Mouse (Mus musculus): ENCODE results near the gene Dctn1.

The Dctn1 gene

GRCm38 (mm10) chr6:83169872-83170271 lies 4.2 kb downstream of the Dctn1 start:
- peak; percentile 87 for DNase-seq (ENCODE audit: low read depth, low spot score)

- DNase-seq (ENCODE audit: low read depth, low spot score) = no peak
These were observed 5.3 kb downstream of the Dctn1 start for GRCm38 (mm10) chr6:83171063-83171462.

DNA sequence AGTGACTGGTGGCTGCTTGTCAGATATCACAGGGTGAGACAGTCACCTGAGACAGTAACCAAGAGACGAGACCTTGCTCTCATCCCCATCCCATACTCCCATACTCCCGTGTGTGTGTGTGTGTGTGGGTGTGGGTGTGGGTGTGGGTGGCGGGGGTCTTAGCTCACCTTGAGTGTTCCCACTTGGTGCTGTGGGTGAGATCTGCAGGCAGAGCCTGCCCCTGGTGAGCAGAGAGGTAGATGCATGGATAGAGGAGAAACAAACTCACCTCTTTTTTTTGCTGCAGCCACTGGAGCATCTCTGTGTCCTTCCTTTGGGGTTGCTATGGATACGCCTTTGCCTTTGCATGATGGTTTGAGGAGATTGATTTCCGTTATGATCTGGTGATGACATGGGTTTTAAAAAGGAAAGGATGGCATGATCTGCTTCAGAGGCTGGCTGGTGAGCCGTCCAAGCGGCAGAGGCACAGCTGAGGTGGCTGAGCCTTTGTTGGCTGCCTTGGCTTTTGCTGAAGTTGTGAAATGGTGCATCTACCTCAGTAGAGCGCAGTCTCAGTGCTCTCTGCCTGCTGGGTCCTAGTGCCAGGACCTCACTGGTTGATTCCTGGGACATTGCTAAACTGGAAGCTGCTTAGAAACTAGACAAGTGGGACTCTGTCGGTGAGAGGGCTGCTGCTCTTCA lies 6.7 kb downstream of the Dctn1 start:
- no peak for DNase-seq (ENCODE audit: low read depth, low spot score)

DNA sequence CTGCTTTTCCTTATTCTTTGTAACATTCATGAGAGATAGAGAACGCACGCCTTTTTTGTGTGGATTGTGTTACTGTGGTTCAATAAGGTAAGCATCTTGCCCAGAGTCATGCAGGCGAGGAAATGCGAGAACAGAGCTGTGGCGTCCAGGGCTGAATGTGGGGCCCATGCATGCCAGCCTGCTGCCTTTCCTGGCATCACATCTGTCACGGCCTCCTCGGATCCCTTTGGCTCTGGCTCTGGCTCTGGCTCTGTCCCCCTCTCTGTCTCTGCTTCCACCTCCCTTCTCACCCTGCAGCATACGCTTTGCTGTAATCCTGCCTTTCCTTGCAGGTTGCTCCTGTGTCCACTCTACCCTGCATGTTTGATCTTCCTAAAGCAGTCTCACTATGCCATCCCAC lies 10.3 kb downstream of the Dctn1 start:
- DNase-seq (ENCODE audit: low read depth, low spot score) = no peak

DNA sequence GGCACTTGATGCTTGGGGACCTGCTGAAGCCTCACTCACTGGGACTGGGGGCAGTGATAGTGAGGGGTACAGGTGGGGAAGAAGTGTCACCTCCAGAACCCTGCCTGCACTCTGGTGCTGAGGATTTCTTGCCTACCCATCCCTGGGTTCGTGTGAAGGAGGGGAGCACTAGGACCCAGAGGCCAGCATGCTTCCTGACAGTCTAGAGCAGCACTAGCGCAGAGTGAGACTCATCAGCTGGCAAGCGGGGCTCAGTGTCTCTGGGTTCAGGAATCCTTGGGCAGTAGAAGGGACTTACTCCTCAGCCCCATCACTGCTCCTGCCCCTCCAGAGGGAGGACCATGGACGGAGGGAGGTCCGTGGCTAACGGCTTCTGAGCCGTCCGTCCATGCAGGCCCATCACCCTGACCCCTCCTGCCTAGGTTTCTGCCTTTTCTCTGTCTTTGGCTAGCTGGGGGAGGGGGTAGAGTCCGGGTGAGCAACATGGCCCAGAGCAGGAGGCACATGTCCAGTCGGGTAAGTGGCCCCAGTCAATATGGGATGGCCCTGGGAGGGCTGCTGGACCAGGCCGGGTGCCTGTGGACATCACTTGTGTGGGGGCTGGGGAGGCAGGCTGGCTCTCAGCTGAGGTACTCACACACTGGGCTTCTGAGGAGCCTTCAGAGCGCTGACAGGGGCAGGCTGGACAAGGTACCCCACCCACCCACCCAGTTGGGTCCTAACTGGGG lies 13.8 kb downstream of the Dctn1 start:
- DNase-seq (ENCODE audit: low read depth, low spot score) = no peak

DNA sequence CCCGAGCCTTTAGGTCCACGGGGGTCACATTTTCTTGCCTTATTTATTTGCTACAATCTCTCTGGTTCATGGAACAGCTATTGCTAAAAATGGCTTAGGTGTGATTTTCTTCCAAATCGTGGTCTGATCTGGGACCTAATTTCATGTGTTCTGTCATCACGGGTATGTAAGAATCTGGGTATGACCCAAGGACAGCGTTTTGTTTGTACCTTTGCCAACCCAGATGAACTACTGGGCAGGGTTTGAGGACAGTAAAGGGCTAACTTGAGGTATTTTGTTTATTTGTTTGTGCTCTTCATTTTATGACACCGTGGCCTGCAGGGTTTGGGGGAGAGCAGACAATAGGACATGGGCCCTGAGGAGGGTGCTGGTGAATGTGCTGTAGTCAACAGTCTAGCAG lies 14.9 kb downstream of the Dctn1 start:
- DNase-seq (ENCODE audit: low read depth, low spot score) = no peak

GRCm38 (mm10) chr6:83184858-83185435 lies 19.2 kb downstream of the Dctn1 start:
- peak; percentile 44 for DNase-seq (ENCODE audit: low read depth, low spot score)

GRCm38 (mm10) chr6:83185895-83186861 lies 20.5 kb downstream of the Dctn1 start:
- DNase-seq (ENCODE audit: low read depth, low spot score) = no peak

DNA sequence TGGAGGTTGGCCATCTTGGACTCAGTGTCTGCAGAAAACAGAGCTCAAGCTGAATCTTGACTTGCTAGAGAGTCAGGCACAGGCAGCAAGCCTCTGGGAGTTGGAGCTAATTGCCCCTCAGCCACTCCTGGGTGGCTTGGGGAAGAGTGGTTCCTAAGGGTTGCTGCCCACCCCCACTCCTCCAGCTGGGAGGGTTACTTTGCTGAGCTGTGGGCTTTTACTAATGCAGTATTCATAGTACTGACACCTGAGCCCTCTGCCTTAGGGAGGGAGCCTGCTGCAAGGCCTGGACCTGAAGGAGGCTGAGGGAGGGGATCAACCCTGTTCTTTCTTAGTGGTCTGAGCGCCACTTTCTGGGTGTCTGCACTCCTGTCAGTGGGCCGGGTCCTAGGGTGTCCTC lies 21.2 kb downstream of the Dctn1 start:
- no peak for DNase-seq (ENCODE audit: low read depth, low spot score)

- DNase-seq (ENCODE audit: low read depth, low spot score) = no peak
These were observed 27.9 kb downstream of the Dctn1 start for GRCm38 (mm10) chr6:83193571-83193970.

GRCm38 (mm10) chr6:83197345-83198004 lies 31.8 kb downstream of the Dctn1 start:
- DNase-seq (ENCODE audit: low read depth, low spot score) = no peak

DNA sequence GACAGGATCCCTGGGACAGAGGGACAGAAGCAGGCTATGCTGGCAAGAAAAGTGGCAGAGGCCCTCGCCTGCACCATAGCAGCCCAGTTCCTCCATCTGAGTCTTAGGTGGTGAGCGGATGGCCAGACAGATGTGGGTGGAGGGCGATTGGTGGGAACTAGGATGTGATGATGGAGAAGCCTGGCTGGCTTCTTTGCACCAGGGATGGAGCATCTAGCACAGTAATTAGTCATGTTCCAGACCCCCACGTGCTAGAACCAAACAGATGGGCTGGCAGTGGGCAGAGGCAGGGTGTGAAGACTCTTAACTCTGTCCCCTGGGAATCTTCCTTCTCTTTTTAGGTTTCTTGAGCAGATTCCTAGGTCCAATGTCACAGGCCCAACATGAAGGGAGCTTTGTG lies 37.6 kb downstream of the Dctn1 start:
- no peak for DNase-seq (ENCODE audit: low read depth, low spot score)

GRCm38 (mm10) chr6:83205851-83206250 lies 40.1 kb downstream of the Dctn1 start:
- no peak for DNase-seq (ENCODE audit: low read depth, low spot score)

DNA sequence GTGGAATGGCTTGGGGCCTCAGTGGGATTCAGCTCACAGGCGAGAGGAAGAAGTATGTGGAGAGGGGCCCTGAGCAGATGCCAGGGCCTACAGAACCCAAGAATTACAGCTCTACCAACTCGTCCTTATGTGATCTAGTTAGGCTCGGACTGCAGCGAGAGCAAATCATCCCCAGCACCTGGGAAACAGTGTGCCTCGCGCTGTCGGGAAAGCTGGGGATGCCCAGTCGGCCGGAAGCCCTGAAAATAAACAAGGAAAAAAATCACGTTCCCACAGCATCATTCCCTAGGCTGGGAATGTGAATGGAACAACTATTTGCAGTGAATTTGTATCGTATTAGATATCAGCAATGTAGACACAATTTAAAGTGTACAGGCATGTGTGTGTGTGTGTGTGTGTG lies 40.6 kb downstream of the Dctn1 start:
- DNase-seq (ENCODE audit: low read depth, low spot score) = no peak

DNA sequence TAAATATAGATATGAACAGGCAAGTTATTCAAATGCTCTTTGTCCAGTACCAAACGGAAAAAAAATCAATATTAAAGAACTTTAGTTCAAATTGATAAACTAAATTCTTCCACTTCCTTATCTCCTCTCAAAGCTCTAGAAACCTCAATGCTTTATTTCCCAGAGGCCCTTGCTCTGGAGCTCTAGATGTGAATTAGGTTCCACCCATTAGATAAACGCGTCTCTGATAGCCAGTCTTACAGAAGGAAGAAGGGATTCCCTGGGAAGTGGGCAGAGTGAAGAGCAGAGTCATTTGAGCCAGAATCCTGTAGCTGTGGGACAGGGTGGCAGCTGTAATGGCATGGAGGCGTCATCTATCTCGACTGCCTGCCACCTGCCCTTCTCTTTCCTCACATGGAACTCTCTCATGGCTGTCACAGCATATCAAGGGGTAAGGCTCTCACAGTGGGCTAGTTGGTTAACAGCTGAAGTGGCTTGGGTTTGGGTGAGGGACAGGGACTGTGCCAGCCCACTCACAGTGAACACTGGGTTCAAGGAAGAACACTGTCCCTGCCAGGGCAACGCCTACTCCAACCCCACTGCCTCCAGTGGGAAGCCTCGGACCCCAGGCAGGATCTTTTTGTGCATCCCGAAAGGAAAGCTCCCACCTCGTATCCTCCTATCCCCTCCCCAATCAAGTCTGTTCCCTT lies 41.8 kb downstream of the Dctn1 start:
- DNase-seq (ENCODE audit: low read depth, low spot score) = no peak

DNA sequence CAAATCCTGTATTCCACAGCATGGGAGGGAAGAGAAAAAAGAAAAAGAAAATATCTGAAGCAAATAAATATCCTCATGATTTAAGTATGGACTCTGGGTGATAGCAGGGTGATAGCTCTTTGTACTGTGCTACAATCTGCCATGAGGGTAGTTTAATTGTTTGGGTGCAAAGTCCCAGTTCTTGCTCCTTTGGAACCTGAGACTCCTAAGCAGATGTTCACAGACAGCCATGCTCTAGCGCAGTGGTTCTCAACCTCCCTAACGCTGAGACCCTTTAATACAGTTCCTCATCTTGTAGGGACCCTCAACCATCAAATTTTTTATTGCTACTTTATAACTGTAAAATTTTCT lies 42.3 kb downstream of the Dctn1 start:
- no peak for DNase-seq (ENCODE audit: low read depth, low spot score)

- DNase-seq (ENCODE audit: low read depth, low spot score) = no peak
These were observed 44.8 kb downstream of the Dctn1 start for GRCm38 (mm10) chr6:83210495-83210894.

DNA sequence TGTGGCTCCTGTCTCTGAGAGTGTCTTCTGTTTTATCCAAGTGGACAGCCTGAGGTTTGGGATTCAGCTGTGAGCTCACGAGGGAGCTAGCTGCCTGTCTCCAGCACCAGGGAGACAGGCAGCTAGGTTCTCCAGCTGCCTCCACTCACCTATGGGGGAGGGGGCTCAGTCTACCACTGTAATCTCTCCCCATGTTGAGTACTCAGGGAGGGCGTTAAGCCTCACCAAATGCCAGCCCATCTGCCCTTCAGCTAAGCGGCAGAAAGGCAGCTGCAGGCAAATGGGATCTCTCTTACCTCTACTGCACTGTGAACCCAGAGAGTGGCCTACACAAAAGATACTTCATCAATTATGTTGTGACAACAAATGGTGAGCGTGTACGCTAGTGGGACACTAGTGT lies 45.8 kb downstream of the Dctn1 start:
- DNase-seq (ENCODE audit: low read depth, low spot score) = no peak

DNA sequence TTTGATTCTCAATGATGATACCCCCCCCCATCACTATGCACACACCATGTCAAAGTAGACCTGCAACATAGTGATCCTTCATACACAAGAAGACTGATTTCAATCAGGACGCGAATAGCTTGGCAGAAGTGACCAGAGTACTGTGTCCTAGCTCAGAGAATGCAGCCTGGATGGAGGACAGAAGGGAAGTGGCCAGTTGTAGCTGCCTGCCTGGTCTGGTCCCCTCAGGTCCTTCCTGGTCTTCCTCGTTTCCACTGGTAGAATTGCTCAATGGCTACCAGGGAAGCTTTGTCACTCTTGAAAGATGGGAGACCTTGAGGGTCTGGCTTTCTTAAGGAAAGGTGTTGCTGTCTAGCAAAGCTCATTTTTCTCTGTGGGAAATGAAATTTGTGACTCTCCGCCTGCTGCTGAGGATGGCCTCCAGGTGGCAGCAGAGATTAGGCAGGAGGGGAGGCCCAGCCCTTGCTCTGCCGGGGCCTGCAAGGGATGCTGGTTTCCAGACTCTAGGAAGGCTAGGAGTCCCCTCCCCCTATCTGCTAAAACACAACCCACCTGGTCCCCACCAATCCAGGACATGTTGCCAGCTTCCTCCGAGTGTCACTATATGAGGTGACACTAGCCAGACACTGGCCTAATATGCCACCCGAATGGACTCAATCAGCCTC lies 49.4 kb downstream of the Dctn1 start:
- peak; percentile 80 for DNase-seq (ENCODE audit: low read depth, low spot score)

- DNase-seq (ENCODE audit: low read depth, low spot score) = no peak
These were observed 54.1 kb downstream of the Dctn1 start, which contains the start of gene Slc4a5 for GRCm38 (mm10) chr6:83219814-83220213. Slc4a5 (plus strand) TSS chr6:83219828.

Data from 3T3-L1 (cell line).